Mouse (Mus musculus) spleen, adult 2 months (tissue): ENCODE measurements around the gene Polr1d.

Experiments
- CTCF ChIP-seq: fragments of 200-500 bp; IDR thresholded peaks from 2 replicates; pipeline ENCODE4 v1.5.1; 2011; ENCODE audit warnings: mild to moderate bottlenecking, inconsistent platforms; ENCODE audit not compliant: insufficient read depth, insufficient read length, insufficient replicate concordance; ENCODE audit errors: extremely low read depth
- POLR2A ChIP-seq: fragments of 200-500 bp; IDR thresholded peaks from 2 replicates; pipeline ENCODE4 v1.6.1; 2011; ENCODE audit warnings: low read depth, low read length, inconsistent platforms

DNA sequence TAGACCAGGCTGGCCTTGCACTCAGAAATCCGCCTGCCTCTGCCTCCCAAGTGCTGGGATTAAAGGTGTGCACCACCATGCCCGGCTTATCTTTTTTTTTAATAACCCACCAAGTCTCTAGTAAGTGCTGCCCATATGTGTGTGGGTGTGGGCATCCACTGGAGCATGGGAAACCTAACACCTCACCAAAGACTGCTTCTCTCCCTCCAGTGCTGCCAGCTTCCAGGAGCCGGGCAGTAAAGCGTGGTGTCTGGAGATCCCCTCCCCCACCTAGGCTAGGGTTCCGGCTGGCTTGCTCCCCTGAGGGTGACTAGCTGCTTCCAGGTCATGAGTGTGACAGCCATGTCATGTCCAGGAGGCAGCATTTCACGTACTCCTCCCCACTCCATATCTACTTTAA, 25.4 kb downstream of the Polr1d start:
- TF ChIP-seq CTCF (no peak), POLR2A (no peak)
